Mouse (Mus musculus) MEL (cell line): ENCODE data around the gene Tlr4.

Experiments
- CTCF ChIP-seq, 3 experiments: IDR thresholded peaks in 2 of 3; conservative IDR thresholded peaks in 1 of 3; 2 replicates each; pipeline ENCODE4 v1.5.1; 2011 to 2012; ENCODE audit warnings: low read length in 3 of 3, low read depth in 2 of 3, mild to moderate bottlenecking in 2 of 3, improper control_type of control experiment in 1 of 3, inconsistent platforms in 1 of 3, mixed read lengths in 1 of 3, moderate library complexity in 1 of 3; ENCODE audit not compliant: control insufficient read depth in 1 of 3, insufficient read depth in 1 of 3, poor library complexity in 1 of 3, severe bottlenecking in 1 of 3
- E2F4 ChIP-seq: IDR thresholded peaks from 2 replicates; pipeline ENCODE4 v1.6.1; 2011; ENCODE audit warnings: low read depth, low read length, improper control_type of control experiment, borderline replicate concordance
- ELF1 ChIP-seq: IDR thresholded peaks from 2 replicates; pipeline ENCODE4 v1.6.1; 2014; ENCODE audit warnings: low read depth, mild to moderate bottlenecking, inconsistent platforms, low read length, improper control_type of control experiment, moderate library complexity
- EP300 ChIP-seq, 2 experiments: IDR thresholded peaks; 2 replicates each; pipeline ENCODE4 v1.6.1; 2011; ENCODE audit warnings: improper control_type of control experiment in 2 of 2, low read length in 2 of 2, low read depth in 1 of 2, mild to moderate bottlenecking in 1 of 2
- ETS1 ChIP-seq: IDR thresholded peaks from 2 replicates; pipeline ENCODE4 v1.6.1; 2012; ENCODE audit warnings: low read depth, mild to moderate bottlenecking, inconsistent platforms, low read length, improper control_type of control experiment, moderate library complexity
- POLR2A ChIP-seq, 2 experiments: IDR thresholded peaks; 2 replicates each; pipeline ENCODE4 v1.6.1; 2011 to 2012; ENCODE audit warnings: low read length in 2 of 2, mild to moderate bottlenecking in 2 of 2, control low read depth in 1 of 2, improper control_type of control experiment in 1 of 2, low read depth in 1 of 2, moderate library complexity in 1 of 2; ENCODE audit not compliant: control insufficient read depth in 1 of 2, insufficient read depth in 1 of 2, poor library complexity in 1 of 2
- POLR2AphosphoS2 ChIP-seq: IDR thresholded peaks from 2 replicates; pipeline ENCODE4 v1.6.1; 2011; ENCODE audit warnings: low read length, improper control_type of control experiment
- TBP ChIP-seq: IDR thresholded peaks from 2 replicates; pipeline ENCODE4 v1.8.0; 2011; ENCODE audit warnings: low read depth, low read length, improper control_type of control experiment
- ZKSCAN1 ChIP-seq: IDR thresholded peaks from 2 replicates; pipeline ENCODE4 v1.6.1; 2012; ENCODE audit warnings: low read depth, mild to moderate bottlenecking, inconsistent platforms, low read length, improper control_type of control experiment, moderate library complexity

DNA sequence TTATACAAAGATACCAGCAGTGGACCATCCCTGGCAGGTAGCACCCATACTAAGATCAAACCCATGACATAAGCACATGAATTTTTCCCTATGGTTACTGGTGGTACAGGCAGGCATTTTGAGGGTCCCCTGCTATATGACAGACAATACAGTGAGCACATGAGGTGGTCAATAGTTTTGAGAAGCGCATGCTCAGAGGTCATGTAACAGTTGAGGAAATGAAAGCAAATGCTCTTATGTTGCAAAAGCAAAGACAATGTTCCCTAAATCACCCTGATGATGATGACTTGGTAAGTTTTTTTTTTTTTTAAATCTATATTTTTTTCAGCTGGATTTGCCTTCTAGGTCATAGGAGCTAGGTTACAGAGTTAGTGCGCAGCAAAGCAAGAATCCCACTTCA, 30.7 kb upstream of the Tlr4 start:
- TF ChIP-seq ELF1 (no peak), CTCF (IDR thresholded peaks at IDR 0.05 in 2 of 3, conservative IDR thresholded peaks at IDR 0.05 in 1 of 3; ENCODE audit: control insufficient read depth in 1 of 3, insufficient read depth in 1 of 3, low read depth in 2 of 3, low read length in 3 of 3, poor library complexity in 1 of 3, severe bottlenecking in 1 of 3) (no peak), TBP (no peak), POLR2A (IDR thresholded peaks at IDR 0.05; ENCODE audit: control insufficient read depth in 1 of 2, insufficient read depth in 1 of 2, low read depth in 1 of 2, low read length in 2 of 2, poor library complexity in 1 of 2) (no peak), EP300 (IDR thresholded peaks at IDR 0.05; ENCODE audit: low read depth in 1 of 2, low read length in 2 of 2) (no peak), ZKSCAN1 (no peak), E2F4 (no peak), POLR2AphosphoS2 (no peak), ETS1 (no peak)
